Mouse (Mus musculus): ENCODE results near the gene Adamtsl3. TPM values are rescaled to one million over a fixed set of nuclear protein-coding genes. Genes with fewer than 3 reads are reported as not detected.
"Not testable (repeated sequence)": the region's sequence is repeated elsewhere in the genome, so short reads cannot be mapped to it uniquely, and the experiment has no call there.

The Adamtsl3 gene
- polyA plus RNA-seq, 1 experiment from 2014 or later: 0.68 TPM

DNA sequence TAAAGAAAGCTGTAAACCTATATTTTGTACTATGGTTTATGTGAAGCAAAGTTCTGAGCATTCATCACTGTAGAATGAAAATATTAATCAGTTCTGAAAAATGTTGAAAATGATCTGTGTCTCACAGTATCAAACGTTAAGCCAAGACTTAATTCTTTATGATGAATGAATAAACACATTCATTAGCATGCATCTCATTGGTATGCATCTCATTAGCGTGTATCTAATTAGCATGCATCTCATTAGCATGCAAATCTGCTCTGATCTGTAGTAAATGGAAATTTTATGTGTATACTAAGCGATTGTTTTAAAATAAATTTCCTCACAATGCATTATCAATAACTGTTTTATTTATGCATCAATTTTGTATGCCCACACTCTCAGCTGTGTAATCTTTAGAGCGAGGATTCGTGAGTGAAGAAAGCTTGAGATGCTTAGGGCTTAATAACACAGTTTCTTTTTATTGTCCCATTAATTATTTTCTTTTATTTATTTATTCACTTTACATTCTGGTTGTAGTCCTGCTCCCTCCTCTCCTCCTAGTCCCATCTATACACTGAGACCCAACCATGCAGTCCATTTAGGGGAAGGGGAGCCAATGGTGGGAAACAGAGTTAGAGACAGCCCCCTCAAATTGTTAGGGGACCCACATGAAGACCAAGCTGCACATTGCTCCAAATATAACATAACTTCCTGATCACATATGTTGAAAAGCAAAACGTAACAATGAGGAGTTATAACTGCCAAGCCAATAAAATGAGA lies 60.4 kb downstream of the Adamtsl3 start:
- H3K9me3 ChIP-seq (ENCODE audit: control insufficient read depth, low read length): no peaks in the 10 kb centered on the region
- no peaks in the 10 kb centered on the region for H3K36me3 ChIP-seq (ENCODE audit: control insufficient read depth, insufficient read depth, low read length)
- H3K27me3 ChIP-seq (replicated peaks; ENCODE audit: control insufficient read depth, insufficient read depth, low read length): no peaks in the 10 kb centered on the region
- no peak overlapping the region for H3K4me2 ChIP-seq (ENCODE audit: low read depth, low read length)
- no peaks in the 10 kb centered on the region for H3K4me1 ChIP-seq (ENCODE audit: control insufficient read depth, insufficient read depth, low read length)
- H3K27ac ChIP-seq (ENCODE audit: low read length): no peak overlapping the region
- 68% methylated on average over 6 of the region's 6 CpGs for WGBS
- H3K9ac ChIP-seq (ENCODE audit: low read depth, low read length): no peak overlapping the region
- H3K4me3 ChIP-seq (ENCODE audit: low read length): no peak overlapping the region
- no peak for ATAC-seq

DNA sequence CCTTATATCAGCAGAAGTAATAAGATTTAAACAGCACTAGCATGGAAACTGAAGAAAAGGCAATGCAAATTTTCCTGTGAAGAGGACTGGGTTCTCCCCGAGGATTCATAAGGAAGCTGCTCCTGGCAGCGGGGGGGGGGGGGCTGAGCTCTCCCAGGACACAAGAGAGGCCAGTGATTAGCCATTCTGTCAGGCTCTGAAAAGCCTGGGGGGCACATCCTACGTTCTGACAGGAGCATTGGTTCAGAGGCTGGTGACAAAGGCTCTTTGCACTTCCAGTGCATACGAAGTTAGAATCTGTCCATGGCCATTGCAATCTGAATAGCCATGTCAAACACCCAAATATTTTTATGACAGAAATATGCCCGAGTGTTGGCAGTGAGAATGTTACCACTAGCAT lies 61.4 kb downstream of the Adamtsl3 start:
- Histone ChIP-seq H3K27me3 (replicated peaks; ENCODE audit: control insufficient read depth, insufficient read depth, low read length) (no peaks in the 10 kb centered on the region), H3K27ac (ENCODE audit: low read length) (no peak overlapping the region), H3K9me3 (ENCODE audit: control insufficient read depth, low read length) (no peaks in the 10 kb centered on the region), H3K4me1 (ENCODE audit: control insufficient read depth, insufficient read depth, low read length) (no peaks in the 10 kb centered on the region), H3K4me3 (ENCODE audit: low read length) (no peak overlapping the region), H3K9ac (ENCODE audit: low read depth, low read length) (no peak overlapping the region), H3K4me2 (ENCODE audit: low read depth, low read length) (no peak overlapping the region), H3K36me3 (ENCODE audit: control insufficient read depth, insufficient read depth, low read length) (no peaks in the 10 kb centered on the region)
- no peak for ATAC-seq
- WGBS: 50% methylated on average over 3 of the region's 5 CpGs

DNA sequence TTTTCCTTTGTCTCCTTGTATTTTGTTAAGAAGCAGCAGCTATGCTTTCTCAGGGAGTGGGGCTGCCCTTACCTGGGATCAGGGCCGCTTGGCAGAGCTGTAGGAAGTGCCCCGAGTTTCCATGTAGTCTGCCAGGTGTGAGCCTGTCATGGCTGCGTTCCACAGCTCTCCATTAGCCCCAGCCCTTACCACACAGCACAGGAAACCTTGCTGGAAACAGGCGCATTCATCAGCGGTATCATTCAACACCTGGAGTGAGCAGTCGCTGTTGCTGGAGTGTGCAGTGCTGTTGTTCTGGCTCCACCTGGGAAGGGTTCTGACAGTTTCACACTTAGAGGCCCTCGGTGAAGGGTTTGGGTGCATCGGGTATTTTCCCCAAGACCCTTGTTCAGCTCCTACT lies 62.1 kb downstream of the Adamtsl3 start:
- Histone ChIP-seq H3K9ac (ENCODE audit: low read depth, low read length) (no peak overlapping the region), H3K9me3 (ENCODE audit: control insufficient read depth, low read length) (no peaks in the 10 kb centered on the region), H3K36me3 (ENCODE audit: control insufficient read depth, insufficient read depth, low read length) (no peaks in the 10 kb centered on the region), H3K4me2 (ENCODE audit: low read depth, low read length) (no peak overlapping the region), H3K27me3 (replicated peaks; ENCODE audit: control insufficient read depth, insufficient read depth, low read length) (no peaks in the 10 kb centered on the region), H3K27ac (ENCODE audit: low read length) (no peak overlapping the region), H3K4me1 (ENCODE audit: control insufficient read depth, insufficient read depth, low read length) (no peaks in the 10 kb centered on the region), H3K4me3 (ENCODE audit: low read length) (no peak overlapping the region)
- no peak for ATAC-seq
- 78% methylated on average over 8 of the region's 8 CpGs for WGBS

DNA sequence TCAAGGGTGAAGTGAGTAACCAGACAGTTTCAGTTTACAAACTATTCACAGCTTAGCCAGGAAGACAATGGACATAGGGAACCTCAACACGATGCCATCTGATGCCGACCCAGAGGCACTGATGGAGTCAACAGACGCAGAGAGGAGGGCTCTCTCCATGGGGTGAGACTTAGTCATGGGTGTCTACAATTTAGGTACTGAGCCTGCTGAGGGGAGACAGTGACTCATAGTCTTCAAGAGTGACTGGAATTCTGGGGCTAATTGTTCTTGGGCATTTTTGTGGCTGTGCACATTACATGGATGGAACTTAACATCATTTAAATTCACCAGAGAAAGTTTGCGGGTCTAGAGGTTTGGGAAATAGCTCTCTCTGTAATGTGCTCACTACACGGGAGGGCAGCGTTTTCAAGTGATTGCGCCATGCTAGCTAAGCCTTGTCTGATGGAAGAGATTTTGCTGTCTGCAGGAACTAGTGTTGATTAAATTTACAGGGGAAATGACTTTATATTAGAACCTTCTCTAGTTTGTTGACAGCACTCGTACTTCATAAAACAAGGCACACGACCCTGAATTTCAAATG lies 70.1 kb downstream of the Adamtsl3 start:
- no peak overlapping the region for H3K9ac ChIP-seq (ENCODE audit: low read depth, low read length)
- no peaks in the 10 kb centered on the region for H3K36me3 ChIP-seq (ENCODE audit: control insufficient read depth, insufficient read depth, low read length)
- no peak overlapping the region for H3K4me2 ChIP-seq (ENCODE audit: low read depth, low read length)
- 81% methylated on average over 9 of the region's 9 CpGs for WGBS
- H3K9me3 ChIP-seq (ENCODE audit: control insufficient read depth, low read length): no peaks in the 10 kb centered on the region
- no peak for ATAC-seq
- H3K4me3 ChIP-seq (ENCODE audit: low read length): no peak overlapping the region
- H3K27ac ChIP-seq (ENCODE audit: low read length): no peak overlapping the region
- H3K4me1 ChIP-seq (ENCODE audit: control insufficient read depth, insufficient read depth, low read length): no peaks in the 10 kb centered on the region
- H3K27me3 ChIP-seq (replicated peaks; ENCODE audit: control insufficient read depth, insufficient read depth, low read length): no peaks in the 10 kb centered on the region

DNA sequence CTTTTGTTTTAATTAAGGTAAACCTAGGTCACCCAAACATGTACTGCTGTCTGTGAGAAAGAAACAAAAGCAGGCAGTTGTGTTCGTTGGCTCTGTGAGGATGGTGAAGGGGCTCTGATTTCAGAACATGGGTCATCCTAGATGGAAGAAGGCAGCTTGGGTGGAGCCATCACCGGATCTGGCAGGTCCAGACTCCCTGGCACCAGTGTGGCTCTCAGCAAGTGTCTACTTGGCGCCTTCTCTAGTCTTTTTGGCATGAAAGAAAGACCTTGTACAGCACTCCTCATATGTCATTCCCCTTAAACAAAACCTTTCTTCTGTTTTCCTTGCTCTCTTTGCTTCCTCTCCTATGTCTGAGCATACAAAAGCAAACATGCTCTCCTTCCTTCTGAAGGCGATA lies 75.5 kb downstream of the Adamtsl3 start:
- H3K9me3 ChIP-seq (ENCODE audit: control insufficient read depth, low read length): no peaks in the 10 kb centered on the region
- WGBS: 65% methylated on average over 4 of the region's 4 CpGs
- H3K4me2 ChIP-seq (ENCODE audit: low read depth, low read length): no peak overlapping the region
- H3K4me3 ChIP-seq (ENCODE audit: low read length): no peak overlapping the region
- H3K9ac ChIP-seq (ENCODE audit: low read depth, low read length): no peak overlapping the region
- H3K36me3 ChIP-seq (ENCODE audit: control insufficient read depth, insufficient read depth, low read length): no peaks in the 10 kb centered on the region
- H3K4me1 ChIP-seq (ENCODE audit: control insufficient read depth, insufficient read depth, low read length): no peaks in the 10 kb centered on the region
- ATAC-seq: no peak
- H3K27me3 ChIP-seq (replicated peaks; ENCODE audit: control insufficient read depth, insufficient read depth, low read length): no peaks in the 10 kb centered on the region
- H3K27ac ChIP-seq (ENCODE audit: low read length): no peak overlapping the region

DNA sequence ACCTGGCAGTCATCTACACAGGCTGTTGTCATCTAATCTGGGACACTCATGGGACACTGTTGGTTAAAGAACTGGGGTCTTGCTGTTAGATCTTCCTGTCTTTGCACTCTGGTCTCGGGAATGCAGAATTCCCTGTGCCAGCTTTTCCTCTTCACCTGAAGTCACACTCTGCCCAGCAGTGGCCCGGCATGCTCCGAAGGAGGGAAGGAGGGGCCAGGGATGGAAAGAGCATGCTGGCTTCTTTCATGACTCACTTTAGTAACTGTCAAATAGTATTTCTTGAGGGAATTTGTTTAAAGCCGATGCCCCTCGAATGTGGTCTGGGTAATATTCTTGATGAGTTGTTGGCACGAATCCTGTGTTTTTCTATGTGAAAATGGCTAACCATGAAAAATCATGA lies 81.2 kb downstream of the Adamtsl3 start:
- no peaks in the 10 kb centered on the region for H3K36me3 ChIP-seq (ENCODE audit: control insufficient read depth, insufficient read depth, low read length)
- 75% methylated on average over 6 of the region's 6 CpGs for WGBS
- no peak for ATAC-seq

DNA sequence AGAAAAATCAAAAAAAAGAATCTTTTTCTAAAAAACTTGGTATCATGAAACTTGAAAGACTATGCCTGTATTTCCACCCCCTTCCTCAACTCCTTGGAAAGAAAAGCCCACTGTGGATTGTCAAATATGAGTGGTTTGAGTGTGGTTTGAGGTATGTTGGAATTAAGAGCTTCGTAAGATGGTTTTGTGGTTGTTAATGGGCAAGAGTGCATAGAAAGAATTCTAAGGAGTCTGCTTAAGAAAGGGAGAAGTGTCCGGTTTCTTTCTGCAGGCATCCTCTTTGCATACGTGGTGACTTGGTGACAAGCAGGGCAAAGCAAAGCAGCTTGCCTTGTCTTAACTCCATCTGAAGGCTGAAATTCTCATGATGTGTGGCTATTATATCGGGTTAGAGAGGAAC lies 81.6 kb downstream of the Adamtsl3 start:
- H3K4me2 ChIP-seq (ENCODE audit: low read depth, low read length): no peak overlapping the region
- no peak overlapping the region for H3K27ac ChIP-seq (ENCODE audit: low read length)
- H3K9me3 ChIP-seq (ENCODE audit: control insufficient read depth, low read length): no peaks in the 10 kb centered on the region
- ATAC-seq: no peak
- no peaks in the 10 kb centered on the region for H3K4me1 ChIP-seq (ENCODE audit: control insufficient read depth, insufficient read depth, low read length)
- 82% methylated on average over 4 of the region's 4 CpGs for WGBS
- no peaks in the 10 kb centered on the region for H3K36me3 ChIP-seq (ENCODE audit: control insufficient read depth, insufficient read depth, low read length)
- no peak overlapping the region for H3K9ac ChIP-seq (ENCODE audit: low read depth, low read length)
- no peak overlapping the region for H3K4me3 ChIP-seq (ENCODE audit: low read length)
- no peaks in the 10 kb centered on the region for H3K27me3 ChIP-seq (replicated peaks; ENCODE audit: control insufficient read depth, insufficient read depth, low read length)

More for the DNA sequence above, 81.2 kb downstream of the Adamtsl3 start:
- H3K4me1 ChIP-seq (ENCODE audit: control insufficient read depth, insufficient read depth, low read length): no peaks in the 10 kb centered on the region
- no peak overlapping the region for H3K9ac ChIP-seq (ENCODE audit: low read depth, low read length)
- no peak overlapping the region for H3K27ac ChIP-seq (ENCODE audit: low read length)
- no peak overlapping the region for H3K4me2 ChIP-seq (ENCODE audit: low read depth, low read length)
- no peak overlapping the region for H3K4me3 ChIP-seq (ENCODE audit: low read length)
- no peaks in the 10 kb centered on the region for H3K27me3 ChIP-seq (replicated peaks; ENCODE audit: control insufficient read depth, insufficient read depth, low read length)
- no peaks in the 10 kb centered on the region for H3K9me3 ChIP-seq (ENCODE audit: control insufficient read depth, low read length)

DNA sequence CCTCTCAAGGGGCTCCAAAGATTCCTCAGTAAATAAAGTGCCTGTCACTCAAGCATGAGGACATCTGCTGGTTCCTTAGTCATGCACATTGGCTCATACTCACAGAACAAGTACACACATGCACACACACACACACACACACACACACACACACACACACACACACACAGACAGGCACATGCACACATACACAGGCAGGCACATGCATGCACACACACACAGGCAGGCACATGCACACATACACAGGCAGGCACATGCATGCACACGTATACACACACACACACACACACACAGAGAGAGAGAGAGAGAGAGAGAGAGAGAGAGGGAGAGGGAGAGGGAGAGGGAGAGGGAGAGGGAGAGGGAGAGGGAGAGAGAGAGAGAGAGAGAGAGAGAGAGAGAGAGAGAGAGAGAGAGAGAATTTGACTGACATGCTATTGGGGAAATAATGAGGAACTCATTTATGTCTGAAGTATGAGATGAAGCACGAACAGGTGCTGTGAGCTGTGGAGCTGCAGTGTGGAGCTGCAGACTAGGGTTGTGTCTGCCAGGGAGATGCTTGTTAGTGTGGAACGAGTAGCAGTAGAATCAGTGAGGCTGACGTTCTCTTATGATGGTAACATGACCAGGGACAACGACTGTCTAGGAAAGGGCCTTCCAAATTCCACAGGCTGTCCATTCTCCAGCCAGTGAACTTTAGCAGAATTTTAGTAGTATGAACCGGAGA lies 85.0 kb downstream of the Adamtsl3 start:
- WGBS: 70% methylated on average over 6 of the region's 6 CpGs
- not testable (repeated sequence) for H3K9me3 ChIP-seq (ENCODE audit: control insufficient read depth, low read length); H3K36me3 ChIP-seq (ENCODE audit: control insufficient read depth, insufficient read depth, low read length); H3K27me3 ChIP-seq (replicated peaks; ENCODE audit: control insufficient read depth, insufficient read depth, low read length); H3K9ac ChIP-seq (ENCODE audit: low read depth, low read length); ATAC-seq; H3K4me2 ChIP-seq (ENCODE audit: low read depth, low read length); H3K4me1 ChIP-seq (ENCODE audit: control insufficient read depth, insufficient read depth, low read length); H3K4me3 ChIP-seq (ENCODE audit: low read length); H3K27ac ChIP-seq (ENCODE audit: low read length)

DNA sequence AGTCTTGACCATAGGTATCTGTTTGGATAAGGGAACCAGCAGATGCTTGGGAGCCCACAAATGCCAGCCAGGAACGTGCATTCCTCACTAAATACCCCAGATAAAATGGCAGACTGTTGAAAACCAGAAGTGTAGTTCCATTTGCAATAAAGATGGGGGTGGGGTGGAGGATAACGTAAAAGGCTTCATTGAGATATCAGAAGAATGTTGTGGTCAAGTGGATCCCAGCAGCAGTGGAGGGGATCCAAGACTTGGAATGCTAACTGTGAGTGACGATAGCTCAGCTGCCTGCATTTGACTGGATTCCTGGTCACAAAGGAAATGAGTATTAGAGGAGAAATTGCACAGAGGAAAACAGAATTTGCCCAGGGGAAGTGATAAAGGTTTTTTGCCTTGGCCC lies 87.1 kb downstream of the Adamtsl3 start:
- Histone ChIP-seq H3K27ac (ENCODE audit: low read length) (no peak overlapping the region), H3K36me3 (ENCODE audit: control insufficient read depth, insufficient read depth, low read length) (no peaks in the 10 kb centered on the region), H3K4me3 (ENCODE audit: low read length) (no peak overlapping the region), H3K9ac (ENCODE audit: low read depth, low read length) (no peak overlapping the region), H3K4me2 (ENCODE audit: low read depth, low read length) (no peak overlapping the region), H3K4me1 (ENCODE audit: control insufficient read depth, insufficient read depth, low read length) (no peaks in the 10 kb centered on the region), H3K27me3 (replicated peaks; ENCODE audit: control insufficient read depth, insufficient read depth, low read length) (no peaks in the 10 kb centered on the region), H3K9me3 (ENCODE audit: control insufficient read depth, low read length) (no peaks in the 10 kb centered on the region)
- WGBS: 53% methylated on average over 3 of the region's 3 CpGs
- ATAC-seq: no peak
